Mouse (Mus musculus): ENCODE results near the gene Dppa1. TPM values are rescaled to one million over a fixed set of nuclear protein-coding genes. Genes with fewer than 3 reads are reported as not detected.
"Not testable (repeated sequence)": the region's sequence is repeated elsewhere in the genome, so short reads cannot be mapped to it uniquely, and the experiment has no call there.

The Dppa1 gene
- polyA plus RNA-seq (2012; rRNA removed): not detected in 2 replicates

- TF ChIP-seq POLR2A (IDR thresholded peaks at IDR 0.05; ENCODE audit: extremely low read depth, insufficient read depth, low read length) (no peak), CTCF (IDR thresholded peaks at IDR 0.05; ENCODE audit: extremely low read depth, insufficient read depth, low read length) (no peak)
- Histone ChIP-seq H3K4me3 (ENCODE audit: insufficient read depth, low read length) (no peak within 1 kb of the TSS), H3K4me1 (ENCODE audit: control insufficient read depth, insufficient read depth, low read length) (no peaks in the 10 kb centered on the region), H3K27ac (ENCODE audit: insufficient read depth, low read length) (no peak within 1 kb of the TSS)
These were observed at the start of gene Dppa1 for GRCm38 (mm10) chr11:46629211-46629795. Gene Dppa1 (minus strand): TSS chr11:46629261.

- TF ChIP-seq CTCF (IDR thresholded peaks at IDR 0.05; ENCODE audit: extremely low read depth, insufficient read depth, low read length) (no peak), POLR2A (IDR thresholded peaks at IDR 0.05; ENCODE audit: extremely low read depth, insufficient read depth, low read length) (no peak)
- no peak overlapping the region for H3K4me3 ChIP-seq (ENCODE audit: insufficient read depth, low read length)
- 0 out of 2 replicates have a peak, but pooled peaks cover 2% of the 10 kb centered on the region for H3K4me1 ChIP-seq (ENCODE audit: control insufficient read depth, insufficient read depth, low read length)
- no peak overlapping the region for H3K27ac ChIP-seq (ENCODE audit: insufficient read depth, low read length)
These were observed 38.9 kb upstream of the Dppa1 start for GRCm38 (mm10) chr11:46667938-46668337.

- no peak overlapping the region for H3K4me3 ChIP-seq (ENCODE audit: insufficient read depth, low read length)
- TF ChIP-seq POLR2A (IDR thresholded peaks at IDR 0.05; ENCODE audit: extremely low read depth, insufficient read depth, low read length): no peak
- no peak for TF ChIP-seq CTCF (IDR thresholded peaks at IDR 0.05; ENCODE audit: extremely low read depth, insufficient read depth, low read length)
- H3K4me1 ChIP-seq (ENCODE audit: control insufficient read depth, insufficient read depth, low read length): 0 out of 2 replicates have a peak, but pooled peaks cover 2% of the 10 kb centered on the region
- H3K27ac ChIP-seq (ENCODE audit: insufficient read depth, low read length): no peak overlapping the region
These were observed 38.0 kb upstream of the Dppa1 start for GRCm38 (mm10) chr11:46667105-46667504.

- H3K4me3 ChIP-seq (ENCODE audit: insufficient read depth, low read length): no peak overlapping the region
- peak; percentile 61 for TF ChIP-seq CTCF (IDR thresholded peaks at IDR 0.05; ENCODE audit: extremely low read depth, insufficient read depth, low read length)
- no peak for TF ChIP-seq POLR2A (IDR thresholded peaks at IDR 0.05; ENCODE audit: extremely low read depth, insufficient read depth, low read length)
- H3K27ac ChIP-seq (ENCODE audit: insufficient read depth, low read length): no peak overlapping the region
These were observed 36.8 kb upstream of the Dppa1 start for GRCm38 (mm10) chr11:46665599-46666522.

GRCm38 (mm10) chr11:46663215-46663614 lies 34.2 kb upstream of the Dppa1 start:
- no peak overlapping the region for H3K27ac ChIP-seq (ENCODE audit: insufficient read depth, low read length)
- no peak for TF ChIP-seq CTCF (IDR thresholded peaks at IDR 0.05; ENCODE audit: extremely low read depth, insufficient read depth, low read length)
- TF ChIP-seq POLR2A (IDR thresholded peaks at IDR 0.05; ENCODE audit: extremely low read depth, insufficient read depth, low read length): no peak
- H3K4me1 ChIP-seq (ENCODE audit: control insufficient read depth, insufficient read depth, low read length): no peaks in the 10 kb centered on the region
- H3K4me3 ChIP-seq (ENCODE audit: insufficient read depth, low read length): no peak overlapping the region

More at GRCm38 (mm10) chr11:46665599-46666522, 36.8 kb upstream of the Dppa1 start:
- 0 out of 2 replicates have a peak, but pooled peaks cover 2% of the 10 kb centered on the region for H3K4me1 ChIP-seq (ENCODE audit: control insufficient read depth, insufficient read depth, low read length)

GRCm38 (mm10) chr11:46652476-46652875 lies 23.4 kb upstream of the Dppa1 start:
- TF ChIP-seq POLR2A (IDR thresholded peaks at IDR 0.05; ENCODE audit: extremely low read depth, insufficient read depth, low read length) (no peak), CTCF (IDR thresholded peaks at IDR 0.05; ENCODE audit: extremely low read depth, insufficient read depth, low read length) (no peak)
- Histone ChIP-seq H3K4me3 (ENCODE audit: insufficient read depth, low read length) (no peak overlapping the region), H3K27ac (ENCODE audit: insufficient read depth, low read length) (no peak overlapping the region), H3K4me1 (ENCODE audit: control insufficient read depth, insufficient read depth, low read length) (no peaks in the 10 kb centered on the region)

GRCm38 (mm10) chr11:46649655-46650054 lies 20.6 kb upstream of the Dppa1 start:
- H3K4me3 ChIP-seq (ENCODE audit: insufficient read depth, low read length); H3K27ac ChIP-seq (ENCODE audit: insufficient read depth, low read length); H3K4me1 ChIP-seq (ENCODE audit: control insufficient read depth, insufficient read depth, low read length): not testable (repeated sequence)

- Histone ChIP-seq H3K4me3 (ENCODE audit: insufficient read depth, low read length) (no peak overlapping the region), H3K27ac (ENCODE audit: insufficient read depth, low read length) (no peak overlapping the region), H3K4me1 (ENCODE audit: control insufficient read depth, insufficient read depth, low read length) (no peaks in the 10 kb centered on the region)
- no peak for TF ChIP-seq POLR2A (IDR thresholded peaks at IDR 0.05; ENCODE audit: extremely low read depth, insufficient read depth, low read length)
- no peak for TF ChIP-seq CTCF (IDR thresholded peaks at IDR 0.05; ENCODE audit: extremely low read depth, insufficient read depth, low read length)
These were observed 15.8 kb upstream of the Dppa1 start for GRCm38 (mm10) chr11:46644824-46645223.

GRCm38 (mm10) chr11:46636568-46636967 lies 7.5 kb upstream of the Dppa1 start:
- TF ChIP-seq POLR2A (IDR thresholded peaks at IDR 0.05; ENCODE audit: extremely low read depth, insufficient read depth, low read length) (no peak), CTCF (IDR thresholded peaks at IDR 0.05; ENCODE audit: extremely low read depth, insufficient read depth, low read length) (no peak)
- no peak overlapping the region for H3K4me3 ChIP-seq (ENCODE audit: insufficient read depth, low read length)
- H3K4me1 ChIP-seq (ENCODE audit: control insufficient read depth, insufficient read depth, low read length): no peaks in the 10 kb centered on the region
- H3K27ac ChIP-seq (ENCODE audit: insufficient read depth, low read length): no peak overlapping the region

- not testable (repeated sequence) for H3K4me3 ChIP-seq (ENCODE audit: insufficient read depth, low read length); H3K27ac ChIP-seq (ENCODE audit: insufficient read depth, low read length); H3K4me1 ChIP-seq (ENCODE audit: control insufficient read depth, insufficient read depth, low read length)
These were observed 6.5 kb upstream of the Dppa1 start for GRCm38 (mm10) chr11:46635516-46635915.
